Mouse (Mus musculus): ENCODE data around the gene Spred2.

GRCm38 (mm10) chr11:19977687-19978086 is 53.5 kb downstream of the Spred2 start:
- TF ChIP-seq CTCF (IDR thresholded peaks at IDR 0.05; ENCODE audit: low read depth) (no peak), EP300 (optimal IDR thresholded peaks at IDR 0.05) (no peak)

All from stomach, postnatal 0 days (tissue).